Mouse (Mus musculus) kidney, adult 2 months (tissue): ENCODE results near the gene C5ar2.

Experiments used
- CTCF ChIP-seq: fragments of 200-500 bp; conservative IDR thresholded peaks from 2 replicates; pipeline ENCODE4 v1.5.1; 2011; ENCODE audit warnings: low read depth, mild to moderate bottlenecking, control low read depth, low read length, moderate library complexity, mixed read lengths; ENCODE audit not compliant: insufficient read depth, insufficient read length
- POLR2A ChIP-seq: fragments of 200-500 bp; IDR thresholded peaks from one replicate; pipeline ENCODE4 v1.6.1; 2011; ENCODE audit warnings: low read depth, low read length, control low read depth

DNA sequence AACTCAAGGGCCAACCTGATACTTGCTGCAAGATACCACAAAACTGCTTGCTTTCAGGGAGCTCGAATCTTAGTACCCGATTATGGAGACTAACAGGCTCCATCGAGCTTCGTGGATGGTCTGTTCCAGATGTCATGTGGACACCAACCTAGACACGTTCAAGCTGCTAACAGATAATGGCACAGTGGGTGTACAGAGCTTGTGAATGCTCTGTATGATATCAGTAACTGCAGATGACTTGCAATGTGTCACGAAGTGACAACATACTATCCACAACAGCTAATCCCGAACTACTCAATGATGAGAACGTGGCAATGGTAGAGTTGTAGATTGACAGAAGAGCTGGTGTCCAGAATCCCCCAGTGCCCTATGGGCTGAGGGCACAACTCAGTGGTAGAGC, 56.5 kb downstream of the C5ar2 start:
- TF ChIP-seq POLR2A (no peak), CTCF (no peak)
